Mouse (Mus musculus): Measurements from ENCODE around the gene Tiam2.

Tiam2 gene

GRCm38 (mm10) chr17:3396881-3397281 is 70.5 kb downstream of the Tiam2 start:
- no peaks in the 10 kb centered on the region for H3K27me3 ChIP-seq (ENCODE audit: control insufficient read depth, insufficient read depth, low read length, poor library complexity, severe bottlenecking)
- DNase-seq (ENCODE audit: low read depth, low spot score): no peak
- no peaks in the 10 kb centered on the region for H3K36me3 ChIP-seq (ENCODE audit: control insufficient read depth, insufficient read depth, low read length, poor library complexity, severe bottlenecking)

DNA sequence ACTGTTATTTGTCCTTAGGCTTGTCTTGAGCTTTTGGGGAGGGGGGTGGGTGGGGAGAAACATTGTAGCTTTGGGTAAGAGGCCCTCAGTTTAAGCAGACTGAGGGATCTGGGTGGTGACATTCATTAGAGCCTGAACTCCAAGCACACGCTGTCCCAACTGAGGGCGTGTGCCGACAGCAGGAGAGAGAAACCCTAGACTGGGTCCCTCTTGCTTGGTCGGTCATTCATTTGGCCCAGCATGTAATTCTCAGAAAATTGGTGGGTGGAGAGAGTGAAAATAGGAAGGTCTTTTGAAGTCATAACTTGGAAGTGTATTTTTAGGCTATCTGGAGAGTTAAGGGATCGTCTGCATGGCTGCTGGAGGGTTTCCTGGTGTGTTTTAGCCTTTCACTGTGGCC is 71.5 kb downstream of the Tiam2 start:
- Histone ChIP-seq H3K36me3 (ENCODE audit: control insufficient read depth, insufficient read depth, low read length, poor library complexity, severe bottlenecking) (no peaks in the 10 kb centered on the region), H3K27me3 (ENCODE audit: control insufficient read depth, insufficient read depth, low read length, poor library complexity, severe bottlenecking) (no peaks in the 10 kb centered on the region)
- DNase-seq (ENCODE audit: low read depth, low spot score): no peak

- H3K27me3 ChIP-seq (ENCODE audit: control insufficient read depth, insufficient read depth, low read length, poor library complexity, severe bottlenecking): no peaks in the 10 kb centered on the region
- no peaks in the 10 kb centered on the region for H3K36me3 ChIP-seq (ENCODE audit: control insufficient read depth, insufficient read depth, low read length, poor library complexity, severe bottlenecking)
Measured at GRCm38 (mm10) chr17:3405350-3406073, 79.1 kb downstream of the Tiam2 start.

DNA sequence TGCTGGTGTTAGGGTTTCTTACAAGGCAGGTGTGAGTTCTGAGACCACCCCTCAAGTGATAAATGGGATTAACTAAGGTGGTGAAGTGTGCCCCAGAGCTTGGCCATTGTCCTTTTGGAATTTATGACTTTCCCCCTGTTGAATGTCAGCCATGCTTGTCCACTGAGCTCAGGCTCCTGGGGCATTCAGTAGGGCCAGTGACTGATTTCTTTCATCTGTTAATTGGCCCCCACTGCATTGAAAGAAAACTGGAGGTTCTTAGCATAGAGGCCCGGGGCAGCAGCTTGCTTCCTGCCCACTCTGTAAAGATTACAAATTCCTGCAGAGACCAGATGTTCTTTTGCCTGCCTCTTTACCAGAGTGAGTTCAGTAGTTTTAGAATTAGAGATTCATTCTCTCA is 80.7 kb downstream of the Tiam2 start:
- no peaks in the 10 kb centered on the region for H3K36me3 ChIP-seq (ENCODE audit: control insufficient read depth, insufficient read depth, low read length, poor library complexity, severe bottlenecking)
- no peak for DNase-seq (ENCODE audit: low read depth, low spot score)
- H3K27me3 ChIP-seq (ENCODE audit: control insufficient read depth, insufficient read depth, low read length, poor library complexity, severe bottlenecking): no peaks in the 10 kb centered on the region

More at GRCm38 (mm10) chr17:3405350-3406073, 79.1 kb downstream of the Tiam2 start:
- no peak for DNase-seq (ENCODE audit: low read depth, low spot score)

GRCm38 (mm10) chr17:3410307-3410706 is 83.9 kb downstream of the Tiam2 start:
- no peaks in the 10 kb centered on the region for H3K36me3 ChIP-seq (ENCODE audit: control insufficient read depth, insufficient read depth, low read length, poor library complexity, severe bottlenecking)
- DNase-seq (ENCODE audit: low read depth, low spot score): no peak
- no peaks in the 10 kb centered on the region for H3K27me3 ChIP-seq (ENCODE audit: control insufficient read depth, insufficient read depth, low read length, poor library complexity, severe bottlenecking)

- no peak for DNase-seq (ENCODE audit: low read depth, low spot score)
- H3K36me3 ChIP-seq (ENCODE audit: control insufficient read depth, insufficient read depth, low read length, poor library complexity, severe bottlenecking): no peaks in the 10 kb centered on the region
Measured at GRCm38 (mm10) chr17:3412771-3413170, 86.4 kb downstream of the Tiam2 start.

DNA sequence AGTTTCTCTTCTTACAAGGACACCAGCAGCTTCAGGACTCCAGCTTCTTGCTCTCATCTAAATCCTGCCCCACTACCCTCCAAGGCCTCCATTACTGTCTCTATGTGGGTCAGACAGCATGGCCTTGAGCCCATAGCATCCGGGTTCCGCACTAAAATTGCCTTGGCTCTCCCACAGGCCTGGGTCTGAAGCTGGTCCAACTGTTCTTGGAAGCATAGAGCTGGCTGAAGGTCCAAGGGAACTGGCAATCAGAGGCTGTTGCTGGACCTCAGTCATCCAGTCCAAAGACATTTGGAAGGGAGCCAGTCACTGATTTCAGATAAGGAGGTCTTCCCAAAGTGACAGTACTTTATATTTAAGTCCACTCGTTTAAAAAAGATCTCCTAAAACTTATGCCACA is 89.2 kb downstream of the Tiam2 start:
- Histone ChIP-seq H3K27me3 (ENCODE audit: control insufficient read depth, insufficient read depth, low read length, poor library complexity, severe bottlenecking) (no peaks in the 10 kb centered on the region), H3K36me3 (ENCODE audit: control insufficient read depth, insufficient read depth, low read length, poor library complexity, severe bottlenecking) (no peaks in the 10 kb centered on the region)
- DNase-seq (ENCODE audit: low read depth, low spot score): no peak

More at GRCm38 (mm10) chr17:3412771-3413170, 86.4 kb downstream of the Tiam2 start:
- H3K27me3 ChIP-seq (ENCODE audit: control insufficient read depth, insufficient read depth, low read length, poor library complexity, severe bottlenecking): no peaks in the 10 kb centered on the region

DNA sequence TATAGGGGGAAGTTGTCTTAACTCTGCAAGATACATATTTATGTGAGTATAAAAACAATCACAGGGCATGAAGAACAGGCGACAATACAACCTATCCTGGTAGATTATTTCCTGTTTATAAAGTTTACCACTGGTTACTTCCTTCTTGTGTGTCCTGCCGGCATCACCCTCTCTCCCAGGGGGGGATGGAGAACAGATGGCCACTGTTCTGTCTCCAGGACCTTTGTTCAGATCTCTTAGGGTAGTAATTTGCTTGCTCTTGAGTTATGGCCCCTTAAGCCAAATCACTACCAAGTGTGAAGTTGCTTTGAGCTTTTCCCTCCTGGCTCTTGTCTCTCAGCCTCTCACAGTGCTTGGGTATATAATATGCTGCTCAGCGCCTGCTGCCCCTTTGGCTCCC is 90.0 kb downstream of the Tiam2 start:
- Histone ChIP-seq H3K36me3 (ENCODE audit: control insufficient read depth, insufficient read depth, low read length, poor library complexity, severe bottlenecking) (no peaks in the 10 kb centered on the region), H3K27me3 (ENCODE audit: control insufficient read depth, insufficient read depth, low read length, poor library complexity, severe bottlenecking) (no peaks in the 10 kb centered on the region)
- DNase-seq (ENCODE audit: low read depth, low spot score): no peak

DNA sequence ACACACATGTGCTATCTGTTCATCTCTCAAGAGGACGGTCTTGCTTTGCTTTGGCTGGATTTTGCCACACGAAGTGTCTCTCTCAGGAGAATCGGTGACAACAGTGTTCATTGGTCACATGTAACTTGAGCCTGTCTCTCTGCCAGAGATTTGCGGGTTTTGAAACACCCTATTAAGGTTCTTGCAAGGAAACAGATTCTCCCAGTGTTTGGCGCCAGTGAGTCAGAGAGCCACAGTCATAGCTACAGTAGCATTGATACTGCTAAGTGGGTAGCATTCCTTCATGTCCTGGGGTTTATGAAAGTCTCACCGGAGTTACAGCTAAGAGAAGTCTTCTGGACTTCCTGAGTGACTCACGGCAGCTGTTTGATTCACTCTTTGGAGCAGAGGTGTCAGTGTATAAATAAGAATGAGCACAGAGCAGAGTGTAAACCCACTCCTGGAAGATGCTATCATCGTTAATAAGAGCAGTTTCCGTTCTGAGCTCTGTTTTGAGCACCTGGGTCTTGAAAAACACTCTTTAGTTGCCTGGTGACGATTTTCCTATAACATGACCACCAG is 93.1 kb downstream of the Tiam2 start:
- no peak for DNase-seq (ENCODE audit: low read depth, low spot score)
- no peaks in the 10 kb centered on the region for H3K36me3 ChIP-seq (ENCODE audit: control insufficient read depth, insufficient read depth, low read length, poor library complexity, severe bottlenecking)

GRCm38 (mm10) chr17:3420148-3420547 is 93.8 kb downstream of the Tiam2 start:
- Histone ChIP-seq H3K36me3 (ENCODE audit: control insufficient read depth, insufficient read depth, low read length, poor library complexity, severe bottlenecking) (no peaks in the 10 kb centered on the region), H3K27me3 (ENCODE audit: control insufficient read depth, insufficient read depth, low read length, poor library complexity, severe bottlenecking) (no peaks in the 10 kb centered on the region)
- no peak for DNase-seq (ENCODE audit: low read depth, low spot score)

More for the DNA sequence above, 93.1 kb downstream of the Tiam2 start:
- no peaks in the 10 kb centered on the region for H3K27me3 ChIP-seq (ENCODE audit: control insufficient read depth, insufficient read depth, low read length, poor library complexity, severe bottlenecking)

- DNase-seq (ENCODE audit: low read depth, low spot score): no peak
- Histone ChIP-seq H3K36me3 (ENCODE audit: control insufficient read depth, insufficient read depth, low read length, poor library complexity, severe bottlenecking) (no peaks in the 10 kb centered on the region), H3K27me3 (ENCODE audit: control insufficient read depth, insufficient read depth, low read length, poor library complexity, severe bottlenecking) (no peaks in the 10 kb centered on the region)
Measured at GRCm38 (mm10) chr17:3423416-3423815, 97.0 kb downstream of the Tiam2 start.

DNA sequence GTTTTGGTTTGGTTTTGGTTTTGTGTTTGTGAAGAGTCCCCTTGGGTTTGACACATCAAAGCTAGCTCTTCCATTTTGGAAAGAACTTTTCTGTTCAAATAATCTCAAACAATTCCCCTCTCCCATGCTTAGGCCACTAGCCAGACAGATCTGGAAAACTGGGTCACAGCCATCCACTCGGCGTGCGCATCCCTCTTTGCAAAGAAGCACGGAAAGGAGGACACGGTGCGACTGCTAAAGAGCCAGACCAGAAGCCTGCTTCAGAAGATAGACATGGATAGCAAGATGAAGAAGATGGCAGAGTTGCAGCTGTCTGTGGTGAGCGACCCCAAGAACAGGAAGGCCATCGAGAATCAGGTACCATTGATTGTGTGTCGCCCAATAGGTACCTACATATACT is 102.3 kb downstream of the Tiam2 start:
- Histone ChIP-seq H3K36me3 (ENCODE audit: control insufficient read depth, insufficient read depth, low read length, poor library complexity, severe bottlenecking) (no peaks in the 10 kb centered on the region), H3K27me3 (ENCODE audit: control insufficient read depth, insufficient read depth, low read length, poor library complexity, severe bottlenecking) (no peaks in the 10 kb centered on the region)
- no peak for DNase-seq (ENCODE audit: low read depth, low spot score)

- no peak for DNase-seq (ENCODE audit: low read depth, low spot score)
- H3K27me3 ChIP-seq (ENCODE audit: control insufficient read depth, insufficient read depth, low read length, poor library complexity, severe bottlenecking): no peaks in the 10 kb centered on the region
- H3K36me3 ChIP-seq (ENCODE audit: control insufficient read depth, insufficient read depth, low read length, poor library complexity, severe bottlenecking): no peaks in the 10 kb centered on the region
Measured at GRCm38 (mm10) chr17:3432590-3433498, 106.5 kb downstream of the Tiam2 start.

DNA sequence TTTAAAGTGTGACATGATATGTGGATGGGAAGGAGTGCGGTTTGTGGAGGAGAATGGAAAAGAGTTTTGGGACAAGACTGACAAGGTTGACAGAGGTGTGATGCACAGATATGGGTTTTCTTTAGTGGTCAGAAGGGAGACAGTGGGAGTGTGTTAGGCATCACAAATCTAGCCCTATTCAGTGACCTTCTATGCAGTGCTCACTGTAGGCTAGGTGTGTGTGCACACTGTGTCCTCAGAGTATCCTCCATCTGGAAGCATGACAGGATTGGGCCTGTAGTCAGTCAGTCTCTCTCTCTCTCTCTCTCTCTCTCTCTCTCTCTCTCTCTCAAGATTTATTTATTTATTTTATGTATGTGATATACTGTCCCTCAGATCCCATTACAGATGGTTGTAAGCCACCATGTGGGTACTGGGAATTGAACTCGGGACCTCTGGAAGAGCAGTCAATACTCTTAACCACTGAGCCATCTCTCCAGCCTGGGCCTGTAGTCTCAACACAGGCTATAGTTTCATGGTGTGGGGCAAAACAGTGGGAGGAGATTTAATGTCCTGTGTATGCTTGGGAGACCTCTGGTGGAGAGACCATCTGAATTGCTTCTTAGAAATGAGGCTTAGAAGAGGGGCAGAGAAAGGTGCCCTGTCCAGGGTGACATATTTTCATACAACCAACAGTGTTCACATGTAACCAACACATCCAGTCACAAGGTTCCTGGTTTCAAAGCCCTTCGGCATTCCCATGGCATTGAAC is 107.3 kb downstream of the Tiam2 start:
- no peaks in the 10 kb centered on the region for H3K27me3 ChIP-seq (ENCODE audit: control insufficient read depth, insufficient read depth, low read length, poor library complexity, severe bottlenecking)
- H3K36me3 ChIP-seq (ENCODE audit: control insufficient read depth, insufficient read depth, low read length, poor library complexity, severe bottlenecking): no peaks in the 10 kb centered on the region
- no peak for DNase-seq (ENCODE audit: low read depth, low spot score)

All from splenic B cell, adult 2 months (primary cell).